Mouse (Mus musculus): ENCODE results near the gene Chsy1. TPM values are rescaled to one million over a fixed set of nuclear protein-coding genes. Genes with fewer than 3 reads are reported as not detected.

Gene Chsy1
- polyA plus RNA-seq, 1 experiment from 2014 or later: 20.4 TPM

- Histone ChIP-seq H3K27ac (ENCODE audit: low read depth, low read length) (no peak overlapping the region), H3K4me1 (ENCODE audit: control insufficient read depth, insufficient read depth, low read length) (no peaks in the 10 kb centered on the region), H3K4me2 (no peak overlapping the region), H3K4me3 (ENCODE audit: low read depth, low read length) (no peak overlapping the region), H3K36me3 (ENCODE audit: control insufficient read depth, insufficient read depth, low read length) (no peaks in the 10 kb centered on the region; the same call in 1 of the 2 replicates), H3K9me3 (ENCODE audit: control insufficient read depth, low read length) (no peaks in the 10 kb centered on the region), H3K27me3 (ENCODE audit: control insufficient read depth, insufficient read depth, low read length) (no peaks in the 10 kb centered on the region), H3K9ac (ENCODE audit: low read length) (no peak overlapping the region)
- ATAC-seq (ENCODE audit: low FRiP score): no peak
- peak; percentile 23 for DNase-seq (ENCODE audit: low spot score, missing footprints)
- WGBS: 76% methylated on average over 9 of the region's 9 CpGs
Measured at GRCm38 (mm10) chr7:66158616-66159129, 49.4 kb downstream of the Chsy1 start.

GRCm38 (mm10) chr7:66159961-66160360, 50.6 kb downstream of the Chsy1 start:
- Histone ChIP-seq H3K4me1 (ENCODE audit: control insufficient read depth, insufficient read depth, low read length) (no peaks in the 10 kb centered on the region; the same call in 1 of the 2 replicates), H3K4me3 (ENCODE audit: low read depth, low read length) (no peak overlapping the region), H3K9ac (ENCODE audit: low read length) (no peak overlapping the region), H3K9me3 (ENCODE audit: control insufficient read depth, low read length) (no peaks in the 10 kb centered on the region), H3K4me2 (no peak overlapping the region), H3K36me3 (ENCODE audit: control insufficient read depth, insufficient read depth, low read length) (no peaks in the 10 kb centered on the region), H3K27ac (ENCODE audit: low read depth, low read length) (no peak overlapping the region), H3K27me3 (ENCODE audit: control insufficient read depth, insufficient read depth, low read length) (no peaks in the 10 kb centered on the region)
- no peak for ATAC-seq (ENCODE audit: low FRiP score)
- peak; percentile 79 for DNase-seq (ENCODE audit: low spot score, missing footprints)
- whole genome bisulfite sequencing: 48% methylated on average over 5 of the region's 5 CpGs

GRCm38 (mm10) chr7:66161836-66162235, 52.5 kb downstream of the Chsy1 start:
- no peak overlapping the region for H3K27ac ChIP-seq (ENCODE audit: low read depth, low read length)
- ATAC-seq (ENCODE audit: low FRiP score): no peak
- WGBS: 85% methylated on average over 6 of the region's 6 CpGs

GRCm38 (mm10) chr7:66162489-66162888, 53.2 kb downstream of the Chsy1 start:
- Histone ChIP-seq H3K36me3 (ENCODE audit: control insufficient read depth, insufficient read depth, low read length) (no peaks in the 10 kb centered on the region), H3K4me2 (no peak overlapping the region), H3K27ac (ENCODE audit: low read depth, low read length) (no peak overlapping the region), H3K9me3 (ENCODE audit: control insufficient read depth, low read length) (no peaks in the 10 kb centered on the region), H3K9ac (ENCODE audit: low read length) (no peak overlapping the region), H3K4me3 (ENCODE audit: low read depth, low read length) (no peak overlapping the region), H3K4me1 (ENCODE audit: control insufficient read depth, insufficient read depth, low read length) (no peaks in the 10 kb centered on the region; the same call in 1 of the 2 replicates), H3K27me3 (ENCODE audit: control insufficient read depth, insufficient read depth, low read length) (no peaks in the 10 kb centered on the region)
- peak; percentile 8 for DNase-seq (ENCODE audit: low spot score, missing footprints)
- 87% methylated on average over 7 of the region's 7 CpGs for WGBS
- ATAC-seq (ENCODE audit: low FRiP score): no peak

More at GRCm38 (mm10) chr7:66161836-66162235, 52.5 kb downstream of the Chsy1 start:
- H3K4me3 ChIP-seq (ENCODE audit: low read depth, low read length): no peak overlapping the region
- H3K4me2 ChIP-seq: no peak overlapping the region
- H3K4me1 ChIP-seq (ENCODE audit: control insufficient read depth, insufficient read depth, low read length): no peaks in the 10 kb centered on the region; the same call in 1 of the 2 replicates
- DNase-seq (ENCODE audit: low spot score, missing footprints): peak; percentile 75
- H3K36me3 ChIP-seq (ENCODE audit: control insufficient read depth, insufficient read depth, low read length): no peaks in the 10 kb centered on the region
- H3K9me3 ChIP-seq (ENCODE audit: control insufficient read depth, low read length): no peaks in the 10 kb centered on the region
- H3K27me3 ChIP-seq (ENCODE audit: control insufficient read depth, insufficient read depth, low read length): no peaks in the 10 kb centered on the region
- H3K9ac ChIP-seq (ENCODE audit: low read length): no peak overlapping the region

- WGBS: 96% methylated on average over 1 of the region's 1 CpGs
- ATAC-seq (ENCODE audit: low FRiP score): no peak
- Histone ChIP-seq H3K4me3 (ENCODE audit: low read depth, low read length) (no peak overlapping the region), H3K36me3 (ENCODE audit: control insufficient read depth, insufficient read depth, low read length) (no peaks in the 10 kb centered on the region), H3K4me2 (no peak overlapping the region), H3K27ac (ENCODE audit: low read depth, low read length) (no peak overlapping the region), H3K27me3 (ENCODE audit: control insufficient read depth, insufficient read depth, low read length) (no peaks in the 10 kb centered on the region), H3K9ac (ENCODE audit: low read length) (no peak overlapping the region), H3K9me3 (ENCODE audit: control insufficient read depth, low read length) (no peaks in the 10 kb centered on the region), H3K4me1 (ENCODE audit: control insufficient read depth, insufficient read depth, low read length) (no peaks in the 10 kb centered on the region; the same call in 1 of the 2 replicates)
- DNase-seq (ENCODE audit: low spot score, missing footprints): peak; percentile 33
Measured at GRCm38 (mm10) chr7:66162981-66163380, 53.7 kb downstream of the Chsy1 start.

GRCm38 (mm10) chr7:66164427-66165031, 55.2 kb downstream of the Chsy1 start:
- no peak for ATAC-seq (ENCODE audit: low FRiP score)

GRCm38 (mm10) chr7:66165036-66165798, 55.9 kb downstream of the Chsy1 start:
- DNase-seq (ENCODE audit: low spot score, missing footprints): peak; percentile 70
- ATAC-seq (ENCODE audit: low FRiP score): no peak
- no peak overlapping the region for H3K4me2 ChIP-seq
- no peaks in the 10 kb centered on the region; the same call in 1 of the 2 replicates for H3K4me1 ChIP-seq (ENCODE audit: control insufficient read depth, insufficient read depth, low read length)
- H3K9me3 ChIP-seq (ENCODE audit: control insufficient read depth, low read length): no peaks in the 10 kb centered on the region
- no peak overlapping the region for H3K4me3 ChIP-seq (ENCODE audit: low read depth, low read length)
- no peak overlapping the region for H3K9ac ChIP-seq (ENCODE audit: low read length)
- 81% methylated on average over 5 of the region's 5 CpGs for WGBS
- no peaks in the 10 kb centered on the region for H3K27me3 ChIP-seq (ENCODE audit: control insufficient read depth, insufficient read depth, low read length)
- H3K27ac ChIP-seq (ENCODE audit: low read depth, low read length): no peak overlapping the region; the same call in 1 of the 2 replicates
- no peaks in the 10 kb centered on the region for H3K36me3 ChIP-seq (ENCODE audit: control insufficient read depth, insufficient read depth, low read length)

More at GRCm38 (mm10) chr7:66164427-66165031, 55.2 kb downstream of the Chsy1 start:
- H3K4me2 ChIP-seq: no peak overlapping the region
- no peaks in the 10 kb centered on the region for H3K9me3 ChIP-seq (ENCODE audit: control insufficient read depth, low read length)
- no peaks in the 10 kb centered on the region; the same call in 1 of the 2 replicates for H3K4me1 ChIP-seq (ENCODE audit: control insufficient read depth, insufficient read depth, low read length)
- H3K9ac ChIP-seq (ENCODE audit: low read length): no peak overlapping the region
- H3K4me3 ChIP-seq (ENCODE audit: low read depth, low read length): no peak overlapping the region
- DNase-seq (ENCODE audit: low spot score, missing footprints): peak; percentile 74
- H3K27ac ChIP-seq (ENCODE audit: low read depth, low read length): no peak overlapping the region
- no peaks in the 10 kb centered on the region for H3K27me3 ChIP-seq (ENCODE audit: control insufficient read depth, insufficient read depth, low read length)
- H3K36me3 ChIP-seq (ENCODE audit: control insufficient read depth, insufficient read depth, low read length): no peaks in the 10 kb centered on the region
- WGBS: 87% methylated on average over 9 of the region's 9 CpGs

- H3K4me1 ChIP-seq (ENCODE audit: control insufficient read depth, insufficient read depth, low read length): no peaks in the 10 kb centered on the region; the same call in 1 of the 2 replicates
- H3K27me3 ChIP-seq (ENCODE audit: control insufficient read depth, insufficient read depth, low read length): no peaks in the 10 kb centered on the region
- no peak overlapping the region for H3K9ac ChIP-seq (ENCODE audit: low read length)
- no peak overlapping the region for H3K4me3 ChIP-seq (ENCODE audit: low read depth, low read length)
- no peak overlapping the region for H3K4me2 ChIP-seq
- DNase-seq (ENCODE audit: low spot score, missing footprints): no peak
- H3K36me3 ChIP-seq (ENCODE audit: control insufficient read depth, insufficient read depth, low read length): peaks cover 4% of the 10 kb centered on the region
- WGBS: 91% methylated on average over 7 of the region's 7 CpGs
- H3K9me3 ChIP-seq (ENCODE audit: control insufficient read depth, low read length): no peaks in the 10 kb centered on the region
- H3K27ac ChIP-seq (ENCODE audit: low read depth, low read length): no peak overlapping the region
- no peak for ATAC-seq (ENCODE audit: low FRiP score)
Measured at GRCm38 (mm10) chr7:66168877-66169276, 59.6 kb downstream of the Chsy1 start.

GRCm38 (mm10) chr7:66169476-66169875, 60.2 kb downstream of the Chsy1 start:
- no peaks in the 10 kb centered on the region for H3K27me3 ChIP-seq (ENCODE audit: control insufficient read depth, insufficient read depth, low read length)
- H3K27ac ChIP-seq (ENCODE audit: low read depth, low read length): no peak overlapping the region
- H3K36me3 ChIP-seq (ENCODE audit: control insufficient read depth, insufficient read depth, low read length): peaks cover 6% of the 10 kb centered on the region
- WGBS: 93% methylated on average over 6 of the region's 6 CpGs
- no peak overlapping the region for H3K9ac ChIP-seq (ENCODE audit: low read length)
- no peak overlapping the region for H3K4me2 ChIP-seq
- ATAC-seq (ENCODE audit: low FRiP score) (no peak), DNase-seq (ENCODE audit: low spot score, missing footprints) (no peak)
- no peak overlapping the region for H3K4me3 ChIP-seq (ENCODE audit: low read depth, low read length)
- H3K4me1 ChIP-seq (ENCODE audit: control insufficient read depth, insufficient read depth, low read length): no peaks in the 10 kb centered on the region; the same call in 1 of the 2 replicates
- no peaks in the 10 kb centered on the region for H3K9me3 ChIP-seq (ENCODE audit: control insufficient read depth, low read length)
